Mouse (Mus musculus) lung, embryonic 15.5 days (tissue): ENCODE results near the gene Acp2. TPM values are rescaled to one million over a fixed set of nuclear protein-coding genes. Genes with fewer than 3 reads are reported as not detected.

ENCODE experiments used
- ATAC-seq: fragments of 200-750 bp; cut with Nextera tagmentation; 2 replicates; pipeline ENCODE4 v1.8.0; 2017; ENCODE audit warnings: moderate number of reproducible peaks, borderline replicate concordance; ENCODE audit not compliant: low FRiP score, low TSS enrichment; ENCODE audit errors: extremely low read depth
- H3K27ac ChIP-seq: fragments of 300-500 bp; sonication (generic); 2 replicates; pipeline ENCODE4 v1.5.1; 2015; ENCODE audit warnings: moderate library complexity, mild to moderate bottlenecking, inconsistent platforms
- H3K27me3 ChIP-seq: fragments of 300-500 bp; sonication (generic); 2 replicates; pipeline ENCODE4 v1.6.1; 2015; ENCODE audit warnings: inconsistent platforms
- H3K36me3 ChIP-seq: fragments of 300-500 bp; sonication (generic); 2 replicates; pipeline ENCODE4 v1.6.1; 2015; ENCODE audit warnings: inconsistent platforms
- H3K4me1 ChIP-seq: fragments of 300-500 bp; sonication (generic); 2 replicates; pipeline ENCODE4 v1.6.1; 2015; ENCODE audit warnings: inconsistent platforms
- H3K4me2 ChIP-seq: fragments of 300-500 bp; sonication (generic); 2 replicates; pipeline ENCODE4 v1.6.1; 2015; ENCODE audit warnings: inconsistent platforms, mild to moderate bottlenecking, moderate library complexity
- H3K4me3 ChIP-seq: fragments of 300-500 bp; sonication (generic); 2 replicates; pipeline ENCODE4 v1.5.1; 2015; ENCODE audit warnings: mild to moderate bottlenecking, inconsistent platforms
- H3K9ac ChIP-seq: fragments of 300-500 bp; sonication (generic); 2 replicates; pipeline ENCODE4 v1.6.1; 2015; ENCODE audit warnings: inconsistent platforms
- H3K9me3 ChIP-seq: fragments of 300-500 bp; sonication (generic); 2 replicates; pipeline ENCODE4 v1.6.1; 2016; ENCODE audit warnings: inconsistent platforms
- WGBS: fragments of 180-500 bp; shearing (Covaris S2); methylation state at CpG from one replicate; pipeline ENCODE4 v1.1.7; 2015; 5-methylcytosine and 5-hydroxymethylcytosine counted together
- polyA plus RNA-seq: library from polyadenylated mRNA; unstranded; fragments of >200 nt; fragmentation: Nextera tagmentation; extraction: Ambion mirVana; gene quantifications from 2 replicates; pipeline ENCODE4 v1.2.1, GENCODE M21; 2015

Acp2 gene
- polyA plus RNA-seq, 1 experiment from 2014 or later, result 30.6 TPM

GRCm38 (mm10) chr2:91176234-91176633, 26.5 kb upstream of the Acp2 start:
- Histone ChIP-seq H3K4me1 (no peaks in the 10 kb centered on the region), H3K9me3 (no peaks in the 10 kb centered on the region), H3K9ac (no peak overlapping the region), H3K4me3 (no peak overlapping the region), H3K27ac (no peak overlapping the region), H3K36me3 (peaks cover 20% of the 10 kb centered on the region), H3K4me2 (no peak overlapping the region), H3K27me3 (no peaks in the 10 kb centered on the region)
- WGBS, result 65% methylated on average over 6 of the region's 6 CpGs
- ATAC-seq, result no peak

- H3K9me3 ChIP-seq, result no peaks in the 10 kb centered on the region
- no peak overlapping the region for H3K27ac ChIP-seq
- no peak overlapping the region for H3K9ac ChIP-seq
- H3K4me2 ChIP-seq, result no peak overlapping the region
- H3K36me3 ChIP-seq, result peaks cover 10% of the 10 kb centered on the region; the same call in 1 of the 2 replicates
- H3K4me1 ChIP-seq, result peaks cover 14% of the 10 kb centered on the region
- H3K27me3 ChIP-seq, result no peaks in the 10 kb centered on the region
- ATAC-seq, result no peak
- 34% methylated on average over 4 of the region's 4 CpGs for WGBS
- no peak overlapping the region for H3K4me3 ChIP-seq
These were observed 22.9 kb upstream of the Acp2 start for GRCm38 (mm10) chr2:91179825-91180224.

GRCm38 (mm10) chr2:91180706-91181105, 22.0 kb upstream of the Acp2 start:
- WGBS, result 69% methylated on average over 5 of the region's 5 CpGs
- Histone ChIP-seq H3K27ac (no peak overlapping the region), H3K9me3 (no peaks in the 10 kb centered on the region), H3K4me1 (peaks cover 14% of the 10 kb centered on the region), H3K36me3 (0 out of 2 replicates have a peak, but pooled peaks cover 7% of the 10 kb centered on the region), H3K9ac (no peak overlapping the region), H3K27me3 (no peaks in the 10 kb centered on the region), H3K4me2 (no peak overlapping the region), H3K4me3 (no peak overlapping the region)
- no peak for ATAC-seq

GRCm38 (mm10) chr2:91182016-91182404, 20.7 kb upstream of the Acp2 start:
- Histone ChIP-seq H3K4me1 (peaks cover 14% of the 10 kb centered on the region), H3K27me3 (no peaks in the 10 kb centered on the region), H3K9me3 (no peaks in the 10 kb centered on the region), H3K4me2 (peak overlapping the region; percentile 84), H3K9ac (peak overlapping the region; percentile 60; the same call in 1 of the 2 replicates), H3K36me3 (no peaks in the 10 kb centered on the region), H3K27ac (no peak overlapping the region), H3K4me3 (peak overlapping the region; percentile 80)
- ATAC-seq, result no peak
- 9% methylated on average over 8 of the region's 8 CpGs for WGBS

- Histone ChIP-seq H3K36me3 (no peaks in the 10 kb centered on the region), H3K4me2 (peak overlapping the region; percentile 84)
- WGBS, result under 1% methylated on average over 81 of the region's 81 CpGs
These were observed 20.1 kb upstream of the Acp2 start for GRCm38 (mm10) chr2:91182405-91183147.

GRCm38 (mm10) chr2:91183148-91183513, 19.6 kb upstream of the Acp2 start:
- ATAC-seq, result peak; percentile 95
- WGBS, result under 1% methylated on average over 9 of the region's 9 CpGs
- H3K36me3 ChIP-seq, result no peaks in the 10 kb centered on the region
- H3K4me1 ChIP-seq, result peaks cover 14% of the 10 kb centered on the region
- H3K27me3 ChIP-seq, result no peaks in the 10 kb centered on the region
- H3K27ac ChIP-seq, result peak overlapping the region; percentile 54
- H3K9ac ChIP-seq, result peak overlapping the region; percentile 60
- peak overlapping the region; percentile 84 for H3K4me2 ChIP-seq
- peak overlapping the region; percentile 80 for H3K4me3 ChIP-seq
- no peaks in the 10 kb centered on the region for H3K9me3 ChIP-seq

More at GRCm38 (mm10) chr2:91182405-91183147, 20.1 kb upstream of the Acp2 start:
- Histone ChIP-seq H3K27me3 (no peaks in the 10 kb centered on the region), H3K27ac (peak overlapping the region; percentile 54), H3K4me3 (peak overlapping the region; percentile 80), H3K4me1 (peaks cover 14% of the 10 kb centered on the region), H3K9ac (peak overlapping the region; percentile 60), H3K9me3 (no peaks in the 10 kb centered on the region)
- peak; percentile 93 for ATAC-seq

GRCm38 (mm10) chr2:91183711-91184405, 18.8 kb upstream of the Acp2 start, which contains the start of gene Madd:
Gene Madd, minus strand, starts transcription at chr2:91183837.
- ATAC-seq, result no peak
- Histone ChIP-seq H3K27me3 (no peaks in the 10 kb centered on the region), H3K27ac (peak within 1 kb of the TSS; percentile 54), H3K36me3 (no peaks in the 10 kb centered on the region), H3K9me3 (no peaks in the 10 kb centered on the region), H3K9ac (peak within 1 kb of the TSS; percentile 60), H3K4me2 (peak within 1 kb of the TSS; percentile 84), H3K4me1 (peaks cover 14% of the 10 kb centered on the region), H3K4me3 (peak within 1 kb of the TSS; percentile 80)
- 56% methylated on average over 15 of the region's 15 CpGs for WGBS

- Histone ChIP-seq H3K9me3 (no peaks in the 10 kb centered on the region), H3K4me2 (no peak overlapping the region), H3K4me3 (no peak overlapping the region), H3K36me3 (no peaks in the 10 kb centered on the region), H3K27me3 (no peaks in the 10 kb centered on the region), H3K27ac (no peak overlapping the region), H3K9ac (no peak overlapping the region), H3K4me1 (peaks cover 14% of the 10 kb centered on the region)
- no peak for ATAC-seq
- 69% methylated on average over 1 of the region's 1 CpGs for WGBS
These were observed 16.5 kb upstream of the Acp2 start for GRCm38 (mm10) chr2:91186208-91186607.

GRCm38 (mm10) chr2:91187431-91187830, 15.3 kb upstream of the Acp2 start:
- H3K4me2 ChIP-seq, result no peak overlapping the region
- ATAC-seq, result no peak
- WGBS, result 61% methylated on average over 4 of the region's 4 CpGs
- no peak overlapping the region for H3K27ac ChIP-seq
- no peak overlapping the region for H3K4me3 ChIP-seq
- H3K9me3 ChIP-seq, result no peaks in the 10 kb centered on the region
- peaks cover 8% of the 10 kb centered on the region; the same call in 1 of the 2 replicates for H3K4me1 ChIP-seq
- no peak overlapping the region for H3K9ac ChIP-seq
- no peaks in the 10 kb centered on the region for H3K27me3 ChIP-seq
- H3K36me3 ChIP-seq, result no peaks in the 10 kb centered on the region

- WGBS, result 75% methylated on average over 16 of the region's 16 CpGs
- Histone ChIP-seq H3K27ac (no peak overlapping the region), H3K36me3 (no peaks in the 10 kb centered on the region), H3K9me3 (no peaks in the 10 kb centered on the region), H3K4me2 (no peak overlapping the region), H3K4me1 (peaks cover 5% of the 10 kb centered on the region; the same call in 1 of the 2 replicates), H3K4me3 (no peak overlapping the region), H3K27me3 (no peaks in the 10 kb centered on the region), H3K9ac (no peak overlapping the region)
- ATAC-seq, result no peak
These were observed 12.2 kb upstream of the Acp2 start for GRCm38 (mm10) chr2:91190501-91190900.

- WGBS, result 1% methylated on average over 27 of the region's 27 CpGs
- H3K27ac ChIP-seq, result peak overlapping the region; percentile 85
- peak; percentile 93 for ATAC-seq
- peaks cover 15% of the 10 kb centered on the region for H3K4me1 ChIP-seq
- H3K9me3 ChIP-seq, result no peaks in the 10 kb centered on the region
- H3K27me3 ChIP-seq, result no peaks in the 10 kb centered on the region
- H3K4me2 ChIP-seq, result peak overlapping the region; percentile 64
- peak overlapping the region; percentile 36 for H3K4me3 ChIP-seq
- H3K36me3 ChIP-seq, result no peaks in the 10 kb centered on the region
- H3K9ac ChIP-seq, result peak overlapping the region; percentile 35
These were observed 7.9 kb upstream of the Acp2 start for GRCm38 (mm10) chr2:91194624-91195332.
